Mouse (Mus musculus): Measurements from ENCODE around the gene Ptges.

GRCm38 (mm10) chr2:30901646-30902160 lies 28.0 kb downstream of the Ptges start:
- TF ChIP-seq CTCF (IDR thresholded peaks at IDR 0.05; ENCODE audit: low read depth) (0 out of 2 replicates have a peak, but pooled peaks have one; percentile 9), EP300 (optimal IDR thresholded peaks at IDR 0.05) (no peak)

Measured in stomach, postnatal 0 days (tissue).